Comparison of ENCODE assay signal across 26 mouse cellular contexts in genomic region chr10:128486370-128486769, GRCm38 (mm10).
"Had no signal": no experiment of that assay in that cellular context is flagged by ENCODE, and none has a peak within 500 bp of the region (broad histone marks: within the 10 kb centered on the region; RNA-seq: fewer than 3 reads in every experiment).

No protein-coding gene starts in this region.

- H3K27me3 ChIP-seq: heart, embryonic 12.5 days; hindbrain, embryonic 12.5 days; intestine, embryonic 15.5 days; limb, embryonic 12.5 days; liver, embryonic 13.5 days; liver, embryonic 15.5 days had no signal

- H3K4me2 ChIP-seq: heart, embryonic 12.5 days; hindbrain, embryonic 12.5 days; hindbrain, embryonic 14.5 days; intestine, embryonic 15.5 days; limb, embryonic 12.5 days; liver, embryonic 11.5 days; liver, embryonic 13.5 days; liver, embryonic 15.5 days had no signal

- DNase-seq: gastrocnemius, adult 2 months; gastrocnemius, postnatal 10 days; gastrocnemius, postnatal 25 days; heart, adult 18-20 months; heart, postnatal 10 days; heart, postnatal 4 days; kidney, adult 18-20 months; kidney, adult 8-10 months; kidney, postnatal 10 days; kidney, postnatal 36 days; layer of hippocampus, adult 9-11 months; layer of hippocampus, postnatal 36 days; liver; liver, embryonic 13.5 days had no signal

- H3K4me3 ChIP-seq: gastrocnemius, adult 2 months; heart, embryonic 12.5 days; hindbrain, embryonic 10.5 days; hindbrain, embryonic 12.5 days; intestine, embryonic 15.5 days; limb, embryonic 10.5 days; limb, embryonic 12.5 days; liver, embryonic 13.5 days; liver, embryonic 15.5 days had no signal

- H3K27ac ChIP-seq: gastrocnemius, adult 2 months; hindbrain, embryonic 10.5 days; hindbrain, embryonic 12.5 days; hindbrain, embryonic 14.5 days; intestine, embryonic 15.5 days; limb, embryonic 10.5 days; limb, embryonic 12.5 days; liver, embryonic 13.5 days; liver, embryonic 15.5 days had no signal

- H3K9me3 ChIP-seq: heart, embryonic 12.5 days; hindbrain, embryonic 10.5 days; hindbrain, embryonic 12.5 days; intestine, embryonic 15.5 days; limb, embryonic 10.5 days; limb, embryonic 12.5 days; liver, embryonic 13.5 days; liver, embryonic 15.5 days had no signal

- ATAC-seq: hindbrain, embryonic 16.5 days; inflammation-experienced regulatory T-cells, adult 6 months; intestine, embryonic 15.5 days; intestine, postnatal 0 days had no signal

- H3K9ac ChIP-seq: hindbrain, embryonic 12.5 days; hindbrain, embryonic 14.5 days; intestine, embryonic 15.5 days; limb, embryonic 12.5 days; liver, embryonic 13.5 days; liver, embryonic 15.5 days had no signal
